Mouse (Mus musculus) layer of hippocampus, adult 2 months (tissue): ENCODE measurements around the gene Ccr3. TPM values are rescaled to one million over a fixed set of nuclear protein-coding genes. Genes with fewer than 3 reads are reported as not detected.
A peak's percentile ranks its signal among the peaks of the same experiment; 100 is the strongest.
"Not testable (repeated sequence)": the region's sequence is repeated elsewhere in the genome, so short reads cannot be mapped to it uniquely, and the experiment has no call there.

Experiments
- DNase-seq, 2 experiments: peaks; one replicate each; pipeline ENCODE4 v3.0.0; 2022; ENCODE audit warnings: low spot score in 2 of 2
- H3K27ac ChIP-seq: fragments of 200-600 bp; 2 replicates; pipeline ENCODE4 v1.8.1; 2022
- H3K4me3 ChIP-seq: fragments of 200-600 bp; 2 replicates; pipeline ENCODE4 v1.8.1; 2022; ENCODE audit warnings: mild to moderate bottlenecking
- CTCF ChIP-seq: fragments of 200-600 bp; conservative IDR thresholded peaks from 2 replicates; pipeline ENCODE4 v1.8.1; 2022; ENCODE audit warnings: antibody characterized with exemption, mild to moderate bottlenecking, moderate library complexity
- total RNA-seq, 2 experiments: library from RNA; stranded (reverse); gene quantifications; 2 replicates each; pipeline ENCODE4 v1.2.3; 2021

Gene Ccr3
- total RNA-seq, 2 experiments from 2014 or later = not detected

DNA sequence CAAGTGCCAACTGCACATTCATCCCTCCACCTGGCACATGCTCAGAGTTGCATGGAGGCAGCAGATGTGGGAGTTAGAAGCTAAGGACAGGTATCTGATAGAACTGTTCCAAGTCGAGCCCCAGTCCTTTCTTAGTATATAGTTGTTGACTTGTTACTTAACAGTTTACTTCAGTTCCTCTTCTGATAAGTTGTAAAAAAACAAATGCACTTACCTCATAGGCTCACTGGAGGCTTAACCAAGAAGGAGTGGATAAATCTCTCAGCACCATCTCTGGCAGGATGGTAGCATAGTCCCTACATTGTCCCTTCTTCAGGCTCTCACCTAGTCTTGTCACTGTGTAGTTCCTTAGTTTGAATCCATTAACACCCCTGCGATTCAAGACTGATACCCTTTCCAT, 9.1 kb upstream of the Ccr3 start:
- no peak for TF ChIP-seq CTCF
- Histone ChIP-seq H3K27ac (no peak overlapping the region), H3K4me3 (no peak overlapping the region)
- DNase-seq = no peak

DNA sequence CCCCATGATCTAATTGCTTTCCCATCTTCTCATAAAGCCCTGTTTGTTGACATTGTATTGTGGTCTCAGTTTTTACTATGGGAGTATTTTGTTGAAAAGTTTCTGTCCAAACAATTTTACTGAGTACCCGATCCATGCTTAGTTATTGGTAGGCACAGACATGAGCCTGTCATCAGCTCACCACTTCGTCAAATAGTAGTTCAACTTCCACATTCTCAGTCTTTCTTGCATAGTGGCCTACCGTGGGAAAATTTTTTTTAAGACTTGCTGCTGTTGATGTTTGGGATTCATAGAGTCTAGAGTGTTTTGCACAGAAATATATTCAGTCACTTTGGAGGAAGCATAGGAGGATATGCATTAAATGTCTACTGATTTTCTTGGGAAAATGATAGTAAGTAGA, 8.5 kb upstream of the Ccr3 start:
- TF ChIP-seq CTCF = no peak
- H3K27ac ChIP-seq = no peak overlapping the region
- H3K4me3 ChIP-seq = no peak overlapping the region
- no peak for DNase-seq

DNA sequence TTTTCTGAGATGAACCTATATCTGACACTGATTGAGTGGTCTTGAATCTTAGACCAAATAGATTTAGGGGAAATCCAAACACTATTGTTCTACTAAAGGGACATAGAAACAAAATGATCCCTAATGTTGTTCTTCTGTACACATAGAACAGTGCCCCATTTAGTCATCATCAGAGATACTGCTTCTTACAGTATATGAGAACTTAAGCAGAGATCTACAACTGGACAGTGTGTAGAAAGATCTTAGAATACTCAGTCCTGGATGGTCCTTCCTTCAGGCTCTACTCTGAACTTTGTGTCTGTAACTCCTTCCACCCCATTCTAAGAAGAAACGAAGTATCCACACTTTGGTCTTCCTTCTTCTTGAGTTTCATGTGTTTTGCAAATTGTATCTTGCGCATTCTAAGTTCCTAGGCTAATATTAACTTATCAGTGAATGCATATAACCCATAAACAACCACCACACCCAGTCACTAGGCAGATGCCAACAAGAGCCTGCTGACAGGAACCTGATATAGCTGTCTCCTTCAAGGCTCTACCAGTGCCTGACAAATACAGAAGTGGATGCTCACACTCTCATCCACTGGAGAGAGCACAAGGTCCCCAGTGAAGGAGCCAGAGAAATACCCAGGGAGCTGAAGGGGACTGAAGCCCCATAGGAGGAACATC, 6.7 kb upstream of the Ccr3 start:
- Histone ChIP-seq H3K4me3 (no peak overlapping the region), H3K27ac (no peak overlapping the region)
- no peak for TF ChIP-seq CTCF
- no peak for DNase-seq

DNA sequence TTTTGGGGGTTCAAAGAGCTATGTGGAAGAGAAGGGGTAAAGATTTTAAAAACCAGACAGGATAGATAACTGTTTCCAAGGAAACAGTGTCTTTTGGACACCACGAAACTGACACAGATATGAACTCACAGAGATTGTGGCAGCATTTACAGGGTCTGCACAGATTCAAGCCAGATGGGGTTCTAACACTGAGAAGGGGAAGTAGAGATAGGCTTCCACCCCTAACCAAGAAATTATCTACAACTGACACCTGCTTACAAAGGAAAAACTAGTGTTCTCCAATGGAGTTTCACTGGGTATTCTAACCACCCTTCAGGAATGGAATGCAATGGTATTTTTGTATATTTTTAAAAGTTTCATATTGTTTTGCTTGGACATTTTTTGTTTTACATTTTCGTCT, 5.7 kb upstream of the Ccr3 start:
- H3K27ac ChIP-seq = no peak overlapping the region
- TF ChIP-seq CTCF = no peak
- no peak overlapping the region for H3K4me3 ChIP-seq
- no peak for DNase-seq

DNA sequence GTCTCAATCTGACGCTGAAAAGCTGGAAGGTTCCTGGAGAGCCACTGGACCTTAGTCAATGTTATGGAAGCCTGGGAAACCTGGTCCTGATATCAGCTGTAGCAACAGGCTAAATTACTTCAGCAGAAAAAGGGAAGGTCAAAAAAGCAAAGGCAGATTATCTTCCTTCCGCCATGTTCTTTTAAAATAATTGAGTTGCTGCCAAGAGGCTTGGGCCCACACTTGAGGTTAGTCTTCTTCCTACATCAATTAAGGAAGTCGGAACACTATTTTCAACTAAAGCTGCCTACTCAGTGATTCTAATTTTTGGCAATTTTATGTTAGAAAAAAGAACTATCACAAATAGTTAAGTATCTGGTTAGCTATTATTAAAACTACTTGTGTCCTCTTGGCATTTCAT, 1.9 kb upstream of the Ccr3 start:
- Histone ChIP-seq H3K27ac (no peak overlapping the region), H3K4me3 (no peak overlapping the region)
- TF ChIP-seq CTCF = no peak
- DNase-seq = no peak

DNA sequence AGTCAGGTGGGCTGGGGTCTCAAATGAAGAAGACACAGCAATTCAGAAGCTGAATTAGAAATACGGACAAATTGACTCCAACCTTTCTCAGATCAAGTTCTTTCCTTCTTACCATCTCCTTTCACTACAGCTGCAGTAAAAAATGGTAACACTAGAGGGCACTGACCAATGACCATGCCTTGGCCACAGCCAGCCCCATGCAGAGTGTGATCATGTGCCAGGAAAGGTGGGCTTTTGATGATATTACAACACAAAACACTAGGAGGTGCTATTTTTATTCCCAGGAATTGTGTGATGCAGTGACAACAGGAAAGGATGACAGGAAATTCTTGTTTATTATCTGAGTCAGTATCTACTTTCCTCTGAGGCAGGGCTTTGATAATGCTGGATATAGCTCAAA, 11.6 kb downstream of the Ccr3 start:
- H3K27ac ChIP-seq = no peak overlapping the region
- DNase-seq = no peak

DNA sequence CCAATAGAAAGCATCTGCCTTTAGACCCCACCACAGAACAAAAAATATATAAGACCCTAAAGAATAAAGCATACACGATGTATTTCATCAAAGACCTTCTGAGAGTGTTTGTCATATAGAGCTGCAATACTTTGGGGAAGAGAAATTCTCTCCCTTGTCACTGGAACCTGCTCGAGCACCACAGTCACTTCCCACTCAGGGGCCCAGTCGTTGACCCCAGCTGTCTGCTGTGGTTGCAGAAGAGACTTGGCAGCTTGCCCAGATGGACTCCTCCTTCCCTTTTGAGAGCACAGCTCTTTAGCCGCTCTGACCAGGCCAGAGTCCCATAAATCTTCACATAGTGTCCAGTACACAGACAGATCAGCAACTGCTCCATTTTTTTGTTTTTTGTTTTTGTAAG, 15.9 kb downstream of the Ccr3 start:
- no peak for TF ChIP-seq CTCF

More for the DNA sequence above, 11.6 kb downstream of the Ccr3 start:
- peak; percentile 52 for TF ChIP-seq CTCF
- H3K4me3 ChIP-seq = no peak overlapping the region

DNA sequence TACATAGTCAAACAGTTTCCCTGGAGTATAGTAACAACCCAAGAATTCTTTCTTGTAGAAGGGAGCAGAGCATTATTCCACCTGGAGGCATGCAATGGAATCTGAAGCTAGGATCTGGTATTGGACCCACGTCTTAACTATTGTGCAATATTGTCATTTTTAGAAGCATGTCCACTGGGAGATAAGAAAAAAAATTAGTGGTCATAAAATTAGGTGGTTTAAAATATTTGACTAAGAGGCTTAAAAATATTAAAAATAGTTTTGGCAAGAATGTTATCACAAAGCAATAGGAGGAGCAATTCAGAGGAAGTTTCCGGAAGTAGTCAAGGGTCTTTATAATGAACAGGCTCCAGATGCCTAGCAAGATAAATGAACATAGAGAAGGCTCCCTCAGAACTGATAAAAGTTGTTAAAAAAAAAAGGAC, 16.4 kb downstream of the Ccr3 start:
- H3K27ac ChIP-seq = no peak overlapping the region
- no peak for TF ChIP-seq CTCF
- no peak for DNase-seq

More for the DNA sequence above, 15.9 kb downstream of the Ccr3 start:
- DNase-seq = peak in 1 of 2 experiments; percentile 21
- Histone ChIP-seq H3K27ac (no peak overlapping the region), H3K4me3 (no peak overlapping the region)

DNA sequence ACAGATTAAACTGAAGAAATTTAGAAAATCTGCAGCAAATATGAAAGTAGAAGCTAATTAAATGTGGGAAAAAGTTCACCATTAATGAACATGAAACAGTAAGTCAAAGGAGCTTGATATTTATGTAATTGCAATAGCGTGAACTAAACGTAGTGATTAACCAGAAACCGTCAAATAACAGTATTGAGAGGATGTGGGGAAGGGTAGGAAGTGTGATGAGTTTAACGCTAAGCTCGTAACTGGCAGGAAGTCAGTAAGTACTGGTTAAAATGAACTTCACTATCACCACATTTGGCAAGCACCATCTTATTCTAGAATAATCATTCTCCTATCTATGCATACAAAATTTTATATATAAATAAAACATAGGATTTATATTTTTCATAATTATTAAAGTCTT, 17.2 kb downstream of the Ccr3 start:
- no peak for DNase-seq
- Histone ChIP-seq H3K27ac (no peak overlapping the region), H3K4me3 (no peak overlapping the region)
- TF ChIP-seq CTCF = no peak

More for the DNA sequence above, 16.4 kb downstream of the Ccr3 start:
- no peak overlapping the region for H3K4me3 ChIP-seq

DNA sequence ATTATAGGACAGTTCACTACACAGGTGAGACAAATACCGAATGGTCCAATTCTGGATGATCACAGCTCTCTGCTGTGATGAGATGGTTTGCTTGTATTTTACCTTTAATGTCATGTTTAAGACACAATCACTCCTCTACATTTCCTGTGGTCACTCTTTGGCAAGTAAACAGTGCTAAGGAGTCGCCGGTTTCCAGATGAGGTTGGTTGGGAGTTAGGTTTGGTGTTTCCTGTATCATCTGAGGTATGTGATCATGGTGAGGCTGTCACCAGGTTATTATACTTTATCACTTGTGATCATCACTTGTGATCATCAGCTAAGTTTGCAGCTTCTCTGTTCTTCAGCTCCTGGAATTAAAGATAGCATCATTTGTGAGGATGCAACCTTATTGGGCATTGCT, 19.2 kb downstream of the Ccr3 start:
- H3K4me3 ChIP-seq = no peak overlapping the region
- DNase-seq = no peak
- no peak overlapping the region for H3K27ac ChIP-seq
- TF ChIP-seq CTCF = no peak

DNA sequence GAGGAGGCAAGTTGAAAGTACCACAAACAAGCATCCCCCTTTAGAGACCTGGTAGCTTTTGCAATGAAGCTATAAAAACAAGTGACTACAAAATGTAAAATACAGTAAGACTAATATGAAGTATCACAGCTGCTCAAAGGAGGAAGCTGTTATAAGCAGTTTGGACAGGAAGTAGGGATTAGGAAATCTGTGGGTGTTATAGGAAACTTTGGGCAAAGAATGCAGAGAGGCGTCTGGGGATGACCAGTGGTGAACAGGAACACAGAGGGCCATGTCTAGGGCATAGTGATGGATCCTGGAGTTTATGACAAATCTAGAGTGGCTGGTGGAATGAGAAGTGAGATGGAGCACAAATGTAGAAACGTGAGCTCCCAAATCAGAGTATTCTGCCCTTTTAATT, 31.8 kb downstream of the Ccr3 start:
- H3K4me3 ChIP-seq = no peak overlapping the region
- no peak overlapping the region for H3K27ac ChIP-seq
- no peak for DNase-seq
- TF ChIP-seq CTCF = no peak

DNA sequence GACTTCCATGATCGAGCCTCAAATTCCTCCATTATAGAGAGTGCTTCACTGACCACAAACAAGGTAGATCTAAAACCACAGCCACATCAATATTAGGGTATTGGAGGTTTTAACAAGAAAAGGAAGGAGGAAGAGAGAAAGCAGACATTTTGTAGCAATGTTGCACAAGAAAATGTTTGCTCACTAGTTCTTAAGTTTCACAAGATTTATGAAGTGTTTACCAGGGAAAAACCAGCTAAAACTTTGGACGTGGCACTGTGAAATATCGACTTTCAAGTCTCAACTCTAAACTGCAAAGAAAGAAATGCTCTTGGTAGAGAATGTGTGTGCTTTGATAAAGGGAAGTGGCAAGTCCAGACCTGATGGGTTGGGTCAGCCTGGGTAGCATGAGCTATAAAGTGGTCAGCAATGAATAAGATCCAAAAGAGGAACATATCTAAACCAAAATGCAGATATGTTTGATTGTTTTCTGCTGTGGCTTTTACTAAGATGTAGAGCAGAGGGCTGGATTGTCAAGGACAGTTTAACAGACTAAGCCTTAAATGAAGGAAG, 34.5 kb downstream of the Ccr3 start:
- DNase-seq = no peak
- no peak for TF ChIP-seq CTCF
- no peak overlapping the region for H3K27ac ChIP-seq
- no peak overlapping the region for H3K4me3 ChIP-seq

DNA sequence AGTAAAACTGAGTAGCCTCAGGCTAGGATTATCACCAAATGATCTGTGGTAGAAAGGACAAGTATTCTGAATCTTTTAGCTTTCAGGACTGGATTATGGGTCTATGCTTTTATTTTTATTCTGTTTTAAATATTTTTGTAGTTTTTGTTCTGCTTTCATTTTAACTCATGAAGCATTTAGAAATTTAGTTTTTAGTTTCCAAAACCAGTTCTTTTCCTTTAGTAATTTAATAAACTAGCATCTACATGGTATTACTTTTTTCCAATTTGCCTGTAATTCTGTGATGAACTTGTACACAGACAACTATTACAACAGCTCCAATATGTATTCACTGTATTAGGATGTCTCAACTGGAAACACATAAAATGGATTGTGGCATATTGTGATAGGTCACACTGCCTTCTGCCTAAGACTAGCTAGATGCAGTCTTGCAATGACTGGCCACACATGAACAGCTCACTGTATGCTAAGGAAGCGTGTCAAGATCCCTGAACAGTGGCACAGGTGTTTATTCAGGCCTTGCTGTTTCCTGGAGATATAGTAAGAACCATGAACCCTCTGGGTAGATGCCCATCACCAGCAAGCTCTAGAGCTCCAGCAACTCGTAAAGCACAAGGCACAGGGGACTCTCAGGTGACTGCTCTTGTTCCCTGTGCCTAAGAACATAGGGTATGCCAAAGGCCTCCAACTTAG, 38.0 kb downstream of the Ccr3 start:
- DNase-seq = no peak
- Histone ChIP-seq H3K4me3 (no peak overlapping the region), H3K27ac (no peak overlapping the region)
- no peak for TF ChIP-seq CTCF

DNA sequence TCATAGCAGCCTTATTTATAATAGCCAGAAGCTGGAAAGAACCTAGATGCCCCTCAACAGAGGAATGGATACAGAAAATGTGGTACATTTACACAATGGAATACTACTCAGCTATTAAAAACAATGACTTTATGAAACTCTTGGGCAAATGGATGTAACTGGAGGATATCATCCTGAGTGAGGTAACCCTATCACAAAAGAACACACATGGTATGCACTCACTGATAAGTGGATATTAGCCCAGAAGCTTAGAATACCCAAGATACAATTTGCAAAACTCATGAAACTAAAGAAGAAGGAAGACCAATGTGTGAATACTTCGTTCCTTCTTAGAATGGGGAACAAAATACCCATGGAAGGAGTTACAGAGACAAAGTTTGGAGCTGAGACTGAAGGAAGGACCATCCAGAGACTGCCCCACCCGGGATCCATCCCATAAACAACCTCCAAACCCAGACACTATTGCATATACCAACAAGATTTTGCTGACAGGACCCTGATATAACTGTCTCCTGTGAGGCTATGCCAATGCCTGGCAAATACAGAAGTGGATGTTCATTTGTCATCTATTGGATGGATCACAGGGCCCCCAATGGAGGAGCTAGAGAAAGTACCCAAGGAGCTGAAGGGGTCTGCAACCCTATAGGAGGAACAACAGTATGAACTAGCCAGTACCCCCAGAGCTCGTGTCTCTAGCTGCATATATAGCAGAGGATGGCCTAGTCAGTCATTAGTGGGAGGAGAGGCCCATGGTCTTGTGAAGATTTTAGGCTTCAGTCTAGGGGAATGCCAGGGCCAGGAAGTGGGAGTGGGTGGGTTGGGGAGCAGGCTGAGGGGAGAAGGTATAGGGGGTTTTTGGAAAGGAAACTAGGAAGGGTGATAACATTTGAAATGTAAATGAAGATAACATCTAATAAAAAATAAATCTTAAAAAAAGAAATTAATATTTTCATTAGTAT, 40.0 kb downstream of the Ccr3 start:
- not testable (repeated sequence) for DNase-seq, H3K27ac ChIP-seq, H3K4me3 ChIP-seq
